Mouse (Mus musculus) forebrain, postnatal 0 days (tissue): ENCODE data around the gene Zfp119b. TPM values are rescaled to one million over a fixed set of nuclear protein-coding genes. Genes with fewer than 3 reads are reported as not detected.
"Not testable (repeated sequence)": the region's sequence is repeated elsewhere in the genome, so short reads cannot be mapped to it uniquely, and the experiment has no call there.

Source experiments
- ATAC-seq: fragments of 200-750 bp; cut with Nextera tagmentation; 2 replicates; pipeline ENCODE4 v1.8.0; 2017; ENCODE audit warnings: mild to moderate bottlenecking, moderate library complexity
- DNase-seq: peaks from one replicate; pipeline ENCODE4 v3.0.0-alpha.2; 2015
- H3K27ac ChIP-seq: fragments of 300-500 bp; sonication (generic); 2 replicates; pipeline ENCODE4 v1.5.1; 2014; ENCODE audit warnings: low read depth, mild to moderate bottlenecking, antibody characterized with exemption, low read length, moderate library complexity, mixed read lengths
- H3K27me3 ChIP-seq: fragments of 300-500 bp; sonication (generic); 2 replicates; pipeline ENCODE4 v1.6.1; 2014; ENCODE audit warnings: mild to moderate bottlenecking, low read length, mixed read lengths; ENCODE audit not compliant: insufficient read depth
- H3K36me3 ChIP-seq: fragments of 300-500 bp; sonication (generic); 2 replicates; pipeline ENCODE4 v1.6.1; 2014; ENCODE audit warnings: mild to moderate bottlenecking, moderate library complexity; ENCODE audit not compliant: insufficient read depth
- H3K4me1 ChIP-seq: fragments of 300-500 bp; sonication (generic); 2 replicates; pipeline ENCODE4 v1.6.1; 2014; ENCODE audit warnings: antibody characterized with exemption; ENCODE audit not compliant: insufficient read depth
- H3K4me2 ChIP-seq: fragments of 300-500 bp; sonication (generic); 2 replicates; pipeline ENCODE4 v1.6.1; 2014; ENCODE audit warnings: low read depth, mild to moderate bottlenecking, moderate library complexity
- H3K4me3 ChIP-seq: fragments of 300-500 bp; sonication (generic); 2 replicates; pipeline ENCODE4 v1.5.1; 2014; ENCODE audit warnings: low read depth, low read length, mixed read lengths
- H3K9ac ChIP-seq: fragments of 300-500 bp; sonication (generic); 2 replicates; pipeline ENCODE4 v1.6.1; 2014; ENCODE audit warnings: mild to moderate bottlenecking
- H3K9me3 ChIP-seq: fragments of 300-500 bp; sonication (generic); 2 replicates; pipeline ENCODE4 v1.6.1; 2016; ENCODE audit warnings: low read length
- CTCF ChIP-seq: sonication (generic); IDR thresholded peaks from 2 replicates; pipeline ENCODE4 v1.5.1; 2016; ENCODE audit warnings: antibody characterized with exemption, control low read depth, low read depth
- WGBS: fragments of 180-500 bp; shearing (Covaris S2); extraction: QIAGEN DNeasy Blood & Tissue Kit; methylation state at CpG from one replicate; pipeline ENCODE4 v1.1.7; 2014; 5-methylcytosine and 5-hydroxymethylcytosine counted together
- polyA plus RNA-seq: library from polyadenylated mRNA; unstranded; fragments of >200 nt; fragmentation: Nextera tagmentation; extraction: Ambion mirVana; gene quantifications from 2 replicates; pipeline ENCODE4 v1.2.1, GENCODE M21; 2015
- total RNA-seq: library from RNA; depleted of rRNA; stranded (reverse); fragments of >200 nt; gene quantifications from 2 replicates; pipeline ENCODE4 v1.2.3, GENCODE M21; 2014

Zfp119b gene
- total and polyA plus RNA-seq, 2 experiments from 2014 or later = 5.7 to 6.0 TPM

GRCm38 (mm10) chr17:55952041-55952440, 2.7 kb upstream of the Zfp119b start:
- Histone ChIP-seq H3K4me1 (peaks cover 6% of the 10 kb centered on the region), H3K4me3 (no peak overlapping the region), H3K27ac (no peak overlapping the region), H3K9me3 (no peaks in the 10 kb centered on the region), H3K9ac (no peak overlapping the region), H3K27me3 (no peaks in the 10 kb centered on the region), H3K36me3 (no peaks in the 10 kb centered on the region), H3K4me2 (no peak overlapping the region)
- DNase-seq (no peak), ATAC-seq (no peak)
- TF ChIP-seq CTCF = no peak

- Histone ChIP-seq H3K27me3 (no peaks in the 10 kb centered on the region), H3K4me1 (no peaks in the 10 kb centered on the region), H3K4me3 (no peak overlapping the region), H3K4me2 (no peak overlapping the region), H3K9ac (no peak overlapping the region), H3K9me3 (no peaks in the 10 kb centered on the region), H3K36me3 (no peaks in the 10 kb centered on the region), H3K27ac (no peak overlapping the region)
- 78% methylated on average over 9 of the region's 9 CpGs for WGBS
- TF ChIP-seq CTCF = no peak
- ATAC-seq (no peak), DNase-seq (no peak)
Observed at GRCm38 (mm10) chr17:55950601-55951000, 1.3 kb upstream of the Zfp119b start.

DNA sequence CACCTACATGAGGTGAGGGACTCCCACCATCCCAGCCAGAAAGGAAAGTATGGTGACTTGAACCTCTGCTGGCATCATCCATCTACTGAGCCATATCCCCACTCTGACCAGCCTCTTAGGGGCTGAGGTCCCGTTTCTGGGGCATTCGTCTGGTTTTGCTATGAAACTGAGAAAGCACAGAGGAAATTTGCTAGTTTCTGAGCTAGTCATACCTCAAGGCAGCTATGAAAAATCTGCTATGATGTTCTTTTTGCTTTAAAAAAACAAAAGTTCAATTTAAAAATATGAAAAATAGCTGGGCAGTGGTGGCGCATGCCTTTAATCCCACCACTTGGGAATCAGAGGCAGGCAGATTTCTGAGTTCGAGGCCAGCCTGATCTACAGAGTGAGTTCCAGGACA, 653 bp downstream of the Zfp119b start:
- TF ChIP-seq CTCF = no peak
- DNase-seq (no peak), ATAC-seq (no peak)
- WGBS = 87% methylated on average over 4 of the region's 4 CpGs
- Histone ChIP-seq H3K4me2 (no peak overlapping the region), H3K9ac (no peak overlapping the region), H3K4me1 (no peaks in the 10 kb centered on the region), H3K36me3 (no peaks in the 10 kb centered on the region), H3K27me3 (no peaks in the 10 kb centered on the region), H3K27ac (no peak overlapping the region), H3K9me3 (no peaks in the 10 kb centered on the region), H3K4me3 (no peak overlapping the region)

- TF ChIP-seq CTCF = no peak
- Histone ChIP-seq H3K36me3 (no peaks in the 10 kb centered on the region), H3K9ac (peak overlapping the region; percentile 75), H3K4me3 (peak overlapping the region; percentile 43), H3K27ac (peak overlapping the region; percentile 82), H3K4me1 (no peaks in the 10 kb centered on the region), H3K27me3 (no peaks in the 10 kb centered on the region), H3K4me2 (peak overlapping the region; percentile 77), H3K9me3 (no peaks in the 10 kb centered on the region)
- no peak for DNase-seq
- 29% methylated on average over 5 of the region's 5 CpGs for WGBS
- ATAC-seq = no peak
Observed at GRCm38 (mm10) chr17:55945696-55946095, 3.6 kb downstream of the Zfp119b start.

DNA sequence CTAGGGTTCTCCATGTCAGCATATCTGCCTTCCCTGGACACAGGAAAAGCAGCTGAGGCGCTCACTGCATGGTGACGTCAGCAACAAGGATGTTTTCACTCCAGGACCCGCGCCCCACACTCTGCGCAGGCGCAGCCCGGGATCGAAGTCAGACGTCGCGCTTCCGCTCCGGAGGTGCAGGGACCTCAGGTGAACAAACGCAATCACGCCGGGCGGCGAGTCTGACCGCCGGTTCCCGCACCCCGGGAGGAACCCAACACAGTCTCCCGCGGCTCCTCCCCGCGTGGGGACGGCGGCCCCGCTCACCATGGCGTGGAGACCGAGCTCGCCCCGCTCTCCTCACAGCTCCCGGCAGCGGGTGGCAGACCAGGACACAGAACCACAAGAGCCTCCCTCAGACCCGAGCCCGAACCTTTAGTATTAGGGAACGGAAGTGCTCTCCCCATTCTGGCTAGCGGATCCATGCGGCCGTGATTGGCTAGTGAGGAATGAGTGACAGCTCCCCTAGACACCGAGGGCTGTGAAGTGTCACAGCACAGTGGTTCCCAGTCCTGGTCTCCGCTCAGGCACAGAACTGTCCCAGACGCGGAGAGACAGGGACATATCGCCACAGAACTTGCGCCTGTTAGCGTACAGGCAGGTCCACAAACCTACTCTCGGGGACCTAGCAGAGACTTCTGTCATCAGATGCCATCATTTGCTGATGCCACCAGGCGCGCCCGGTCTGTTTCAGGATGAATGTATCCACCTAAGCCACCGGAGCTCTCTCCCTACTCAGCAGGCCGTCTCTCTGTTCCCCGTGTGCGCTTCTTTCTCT, 4.2 kb downstream of the Zfp119b start:
- peak; percentile 99 for ATAC-seq
- H3K27ac ChIP-seq = peak overlapping the region; percentile 82
- peak; percentile 86 for DNase-seq
- 2% methylated on average over 56 of the region's 56 CpGs for WGBS
- H3K4me1 ChIP-seq, H3K27me3 ChIP-seq, H3K9me3 ChIP-seq, H3K36me3 ChIP-seq: not testable (repeated sequence)
- H3K4me3 ChIP-seq = peak overlapping the region; percentile 43
- peak overlapping the region; percentile 77 for H3K4me2 ChIP-seq
- peak overlapping the region; percentile 75 for H3K9ac ChIP-seq

DNA sequence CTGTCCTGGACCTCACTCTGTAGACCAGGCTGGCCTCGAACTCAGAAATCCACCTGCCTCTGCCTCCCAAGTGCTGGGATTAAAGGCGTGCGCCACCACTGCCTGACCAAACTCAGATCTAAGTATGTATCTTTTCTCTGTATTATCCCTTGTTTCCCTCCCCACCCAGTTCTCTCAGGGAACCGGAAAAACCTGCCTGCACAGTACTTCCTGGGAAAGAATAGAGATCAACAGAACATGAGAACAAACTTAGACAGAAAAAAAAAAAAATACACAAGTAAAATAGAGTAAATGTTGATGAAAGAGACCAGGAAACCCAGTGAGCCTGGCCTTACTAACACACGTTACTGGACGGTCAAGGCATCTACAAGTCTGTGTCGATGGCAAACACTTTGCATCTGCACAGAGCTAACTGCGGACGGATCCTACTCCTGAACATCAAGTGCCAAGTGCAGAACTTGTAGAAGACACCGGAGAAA, 4.9 kb downstream of the Zfp119b start:
- H3K4me1 ChIP-seq, DNase-seq, ATAC-seq, H3K9me3 ChIP-seq, H3K36me3 ChIP-seq, H3K27me3 ChIP-seq: not testable (repeated sequence)
- Histone ChIP-seq H3K27ac (peak overlapping the region; percentile 82; the same call in 1 of the 2 replicates), H3K4me3 (peak overlapping the region; percentile 43), H3K4me2 (peak overlapping the region; percentile 77), H3K9ac (peak overlapping the region; percentile 75)
- WGBS = 32% methylated on average over 10 of the region's 10 CpGs

DNA sequence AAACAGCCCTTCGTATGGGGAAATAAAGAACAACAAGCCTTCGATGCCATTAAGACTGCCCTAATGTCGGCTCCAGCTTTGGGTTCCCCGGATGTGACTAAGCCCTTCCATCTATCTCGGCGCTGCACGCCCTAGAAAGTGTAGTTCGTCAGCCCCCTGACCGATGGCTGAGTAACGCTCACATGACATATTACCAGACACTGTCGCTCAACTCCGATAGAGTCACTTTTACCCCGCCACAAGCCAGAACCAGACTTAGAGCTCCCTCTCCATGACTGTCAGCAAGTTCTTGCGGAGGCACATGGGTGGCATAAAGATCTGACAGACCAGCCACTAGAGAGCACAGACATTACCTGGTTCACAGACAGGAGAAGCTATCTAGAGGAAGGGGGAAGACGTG, 16.1 kb downstream of the Zfp119b start:
- no peak overlapping the region for H3K9ac ChIP-seq
- no peak overlapping the region for H3K4me3 ChIP-seq
- H3K27me3 ChIP-seq = no peaks in the 10 kb centered on the region
- H3K36me3 ChIP-seq = no peaks in the 10 kb centered on the region
- no peaks in the 10 kb centered on the region for H3K9me3 ChIP-seq
- no peak overlapping the region for H3K27ac ChIP-seq
- no peak for TF ChIP-seq CTCF
- DNase-seq = no peak
- WGBS = 95% methylated on average over 15 of the region's 15 CpGs
- H3K4me2 ChIP-seq = no peak overlapping the region
- peaks cover 3% of the 10 kb centered on the region; the same call in 1 of the 2 replicates for H3K4me1 ChIP-seq
- no peak for ATAC-seq
